Mouse (Mus musculus) MEL (cell line): Measurements from ENCODE around the gene Babam1. TPM values are rescaled to one million over a fixed set of nuclear protein-coding genes. Genes with fewer than 3 reads are reported as not detected.

Source experiments
- DNase-seq: peaks from one replicate; pipeline ENCODE4 v3.0.0; 2011; ENCODE audit warnings: low read depth, low spot score
- H3K27ac ChIP-seq: 2 replicates; pipeline ENCODE4 v1.5.1; 2012; ENCODE audit warnings: low read depth, mild to moderate bottlenecking, control low read depth, low read length, moderate library complexity; ENCODE audit not compliant: control insufficient read depth
- H3K27me3 ChIP-seq, 2 experiments: fragments of 150-350 bp in 1 of 2; sonication (generic) in 1 of 2; 2 replicates each; pipeline ENCODE4 v1.6.1; 2012; ENCODE audit warnings: low read length in 2 of 2, mild to moderate bottlenecking in 2 of 2, improper control_type of control experiment in 1 of 2, moderate library complexity in 1 of 2; ENCODE audit not compliant: insufficient read depth in 2 of 2, control insufficient read depth in 1 of 2
- H3K36me3 ChIP-seq, 2 experiments: 2 replicates each; pipeline ENCODE4 v1.6.1; 2012 to 2014; ENCODE audit warnings: low read length in 2 of 2, improper control_type of control experiment in 1 of 2, inconsistent platforms in 1 of 2, mild to moderate bottlenecking in 1 of 2; ENCODE audit not compliant: insufficient read depth in 2 of 2, control insufficient read depth in 1 of 2
- H3K4me1 ChIP-seq, 2 experiments: fragments of 150-350 bp in 1 of 2; sonication (generic) in 1 of 2; 2 replicates each; pipeline ENCODE4 v1.6.1; 2012; ENCODE audit warnings: low read length in 2 of 2, improper control_type of control experiment in 1 of 2, mild to moderate bottlenecking in 1 of 2; ENCODE audit not compliant: insufficient read depth in 2 of 2, control insufficient read depth in 1 of 2
- H3K4me3 ChIP-seq, 2 experiments: fragments of 150-350 bp in 1 of 2; sonication (generic) in 1 of 2; 2 replicates each; pipeline ENCODE4 v1.5.1; 2012; ENCODE audit warnings: low read depth in 2 of 2, low read length in 2 of 2, mild to moderate bottlenecking in 2 of 2, moderate library complexity in 2 of 2, control low read depth in 1 of 2, improper control_type of control experiment in 1 of 2; ENCODE audit not compliant: control insufficient read depth in 1 of 2, insufficient read depth in 1 of 2
- H3K79me2 ChIP-seq: 2 replicates; pipeline ENCODE4 v1.6.1; 2012; ENCODE audit warnings: mild to moderate bottlenecking, low read length, moderate library complexity; ENCODE audit not compliant: control insufficient read depth, poor library complexity, insufficient read depth
- H3K9ac ChIP-seq: 2 replicates; pipeline ENCODE4 v1.6.1; 2012; ENCODE audit warnings: low read depth, mild to moderate bottlenecking, control low read depth, low read length, moderate library complexity; ENCODE audit not compliant: control insufficient read depth, poor library complexity, severe bottlenecking
- H3K9me3 ChIP-seq: fragments of 150-350 bp; sonication (generic); replicated peaks from 2 replicates; pipeline ENCODE4 v1.6.1; 2012; ENCODE audit warnings: mild to moderate bottlenecking, low read length, improper control_type of control experiment, moderate library complexity; ENCODE audit not compliant: insufficient read depth
- BHLHE40 ChIP-seq: IDR thresholded peaks from 2 replicates; pipeline ENCODE4 v1.6.1; 2012; ENCODE audit warnings: low read depth, mild to moderate bottlenecking, inconsistent platforms, low read length, improper control_type of control experiment, borderline replicate concordance
- CHD1 ChIP-seq: IDR thresholded peaks from 2 replicates; pipeline ENCODE4 v1.6.1; 2012; ENCODE audit warnings: low read depth, mild to moderate bottlenecking, inconsistent platforms, low read length, improper control_type of control experiment
- CHD2 ChIP-seq: IDR thresholded peaks from 2 replicates; pipeline ENCODE4 v1.6.1; 2011; ENCODE audit warnings: low read length, improper control_type of control experiment
- CTCF ChIP-seq, 3 experiments: IDR thresholded peaks in 2 of 3; conservative IDR thresholded peaks in 1 of 3; 2 replicates each; pipeline ENCODE4 v1.5.1; 2011 to 2012; ENCODE audit warnings: low read length in 3 of 3, low read depth in 2 of 3, mild to moderate bottlenecking in 2 of 3, improper control_type of control experiment in 1 of 3, inconsistent platforms in 1 of 3, mixed read lengths in 1 of 3, moderate library complexity in 1 of 3; ENCODE audit not compliant: control insufficient read depth in 1 of 3, insufficient read depth in 1 of 3, poor library complexity in 1 of 3, severe bottlenecking in 1 of 3
- E2F4 ChIP-seq: IDR thresholded peaks from 2 replicates; pipeline ENCODE4 v1.6.1; 2011; ENCODE audit warnings: low read depth, low read length, improper control_type of control experiment, borderline replicate concordance
- EP300 ChIP-seq, 2 experiments: IDR thresholded peaks; 2 replicates each; pipeline ENCODE4 v1.6.1; 2011; ENCODE audit warnings: improper control_type of control experiment in 2 of 2, low read length in 2 of 2, low read depth in 1 of 2, mild to moderate bottlenecking in 1 of 2
- ETS1 ChIP-seq: IDR thresholded peaks from 2 replicates; pipeline ENCODE4 v1.6.1; 2012; ENCODE audit warnings: low read depth, mild to moderate bottlenecking, inconsistent platforms, low read length, improper control_type of control experiment, moderate library complexity
- GABPA ChIP-seq: IDR thresholded peaks from 2 replicates; pipeline ENCODE4 v1.6.1; 2012; ENCODE audit warnings: low read depth, mild to moderate bottlenecking, inconsistent platforms, low read length, improper control_type of control experiment, moderate library complexity
- HCFC1 ChIP-seq: IDR thresholded peaks from 2 replicates; pipeline ENCODE4 v1.6.1; 2012; ENCODE audit warnings: low read depth, mild to moderate bottlenecking, inconsistent platforms, low read length, improper control_type of control experiment, moderate library complexity
- MAFK ChIP-seq: IDR thresholded peaks from 2 replicates; pipeline ENCODE4 v1.6.1; 2011; ENCODE audit warnings: low read depth, mild to moderate bottlenecking, low read length, improper control_type of control experiment, borderline replicate concordance
- MAX ChIP-seq: IDR thresholded peaks from 2 replicates; pipeline ENCODE4 v1.6.1; 2011; ENCODE audit warnings: low read length, improper control_type of control experiment
- MXI1 ChIP-seq: IDR thresholded peaks from 2 replicates; pipeline ENCODE4 v1.6.1; 2011; ENCODE audit warnings: mild to moderate bottlenecking, low read depth, low read length, improper control_type of control experiment
- MYB ChIP-seq: IDR thresholded peaks from 2 replicates; pipeline ENCODE4 v1.6.1; 2011; ENCODE audit warnings: mild to moderate bottlenecking, low read depth, low read length, improper control_type of control experiment
- MYC ChIP-seq: IDR thresholded peaks from 2 replicates; pipeline ENCODE4 v1.6.1; 2011; ENCODE audit warnings: low read depth, mild to moderate bottlenecking, low read length, improper control_type of control experiment, moderate library complexity
- NELFE ChIP-seq: IDR thresholded peaks from 2 replicates; pipeline ENCODE4 v1.6.1; 2011; ENCODE audit warnings: low read depth, low read length, improper control_type of control experiment
- NRF1 ChIP-seq: IDR thresholded peaks from 2 replicates; pipeline ENCODE4 v1.6.1; 2014; ENCODE audit warnings: low read depth, mild to moderate bottlenecking, inconsistent platforms, low read length, improper control_type of control experiment, moderate library complexity; ENCODE audit not compliant: poor library complexity, insufficient read depth, severe bottlenecking
- POLR2A ChIP-seq, 2 experiments: IDR thresholded peaks; 2 replicates each; pipeline ENCODE4 v1.6.1; 2011 to 2012; ENCODE audit warnings: low read length in 2 of 2, mild to moderate bottlenecking in 2 of 2, control low read depth in 1 of 2, improper control_type of control experiment in 1 of 2, low read depth in 1 of 2, moderate library complexity in 1 of 2; ENCODE audit not compliant: control insufficient read depth in 1 of 2, insufficient read depth in 1 of 2, poor library complexity in 1 of 2
- POLR2AphosphoS2 ChIP-seq: IDR thresholded peaks from 2 replicates; pipeline ENCODE4 v1.6.1; 2011; ENCODE audit warnings: low read length, improper control_type of control experiment
- POLR2AphosphoS5 ChIP-seq: IDR thresholded peaks from 2 replicates; pipeline ENCODE4 v1.6.1; 2012; ENCODE audit warnings: low read depth, borderline replicate concordance, mild to moderate bottlenecking, inconsistent platforms, low read length, moderate library complexity, mixed read lengths
- RAD21 ChIP-seq: IDR thresholded peaks from 2 replicates; pipeline ENCODE4 v1.6.1; 2011; ENCODE audit warnings: mild to moderate bottlenecking, low read depth, low read length, improper control_type of control experiment
- RCOR1 ChIP-seq: IDR thresholded peaks from 2 replicates; pipeline ENCODE4 v1.6.1; 2012; ENCODE audit warnings: low read depth, mild to moderate bottlenecking, inconsistent platforms, low read length, improper control_type of control experiment
- SIN3A ChIP-seq: IDR thresholded peaks from 2 replicates; pipeline ENCODE4 v1.6.1; 2012; ENCODE audit warnings: low read length, improper control_type of control experiment, inconsistent platforms
- SMC3 ChIP-seq: IDR thresholded peaks from 2 replicates; pipeline ENCODE4 v1.6.1; 2011; ENCODE audit warnings: low read depth, low read length, improper control_type of control experiment
- TBP ChIP-seq: IDR thresholded peaks from 2 replicates; pipeline ENCODE4 v1.8.0; 2011; ENCODE audit warnings: low read depth, low read length, improper control_type of control experiment
- TCF12 ChIP-seq: IDR thresholded peaks from 2 replicates; pipeline ENCODE4 v1.6.1; 2014; ENCODE audit warnings: low read depth, mild to moderate bottlenecking, inconsistent platforms, low read length, improper control_type of control experiment, moderate library complexity
- UBTF ChIP-seq: IDR thresholded peaks from 2 replicates; pipeline ENCODE4 v1.6.1; 2012; ENCODE audit warnings: low read depth, mild to moderate bottlenecking, inconsistent platforms, low read length, improper control_type of control experiment, moderate library complexity, borderline replicate concordance; ENCODE audit not compliant: insufficient read depth
- USF1 ChIP-seq: IDR thresholded peaks from 2 replicates; pipeline ENCODE4 v1.6.1; 2014; ENCODE audit warnings: low read depth, mild to moderate bottlenecking, inconsistent platforms, low read length, improper control_type of control experiment, moderate library complexity
- USF2 ChIP-seq, 2 experiments: IDR thresholded peaks; 2 replicates each; pipeline ENCODE4 v1.6.1; 2011 to 2012; ENCODE audit warnings: improper control_type of control experiment in 2 of 2, low read length in 2 of 2, borderline replicate concordance in 1 of 2, inconsistent platforms in 1 of 2, low read depth in 1 of 2, mild to moderate bottlenecking in 1 of 2; ENCODE audit not compliant: insufficient read depth in 1 of 2
- ZKSCAN1 ChIP-seq: IDR thresholded peaks from 2 replicates; pipeline ENCODE4 v1.6.1; 2012; ENCODE audit warnings: low read depth, mild to moderate bottlenecking, inconsistent platforms, low read length, improper control_type of control experiment, moderate library complexity
- ZMIZ1 ChIP-seq: IDR thresholded peaks from 2 replicates; pipeline ENCODE4 v1.6.1; 2012; ENCODE audit warnings: low read depth, mild to moderate bottlenecking, inconsistent platforms, low read length, improper control_type of control experiment, moderate library complexity
- polyA plus RNA-seq, 2 experiments: library from polyadenylated mRNA; stranded (reverse) in 1 of 2; unstranded in 1 of 2; fragments of >175 nt in 1 of 2; fragments of >200 nt in 1 of 2; gene quantifications; 2 replicates each; pipeline versions ENCODE4 v1.2.1 to v1.2.4; 2012; ENCODE audit warnings: low replicate concordance in 2 of 2, low read depth in 1 of 2; ENCODE audit not compliant: insufficient read length in 2 of 2, insufficient read depth in 1 of 2, missing spikeins in 1 of 2
- total RNA-seq: library from RNA; depleted of rRNA; stranded (reverse); fragments of 300-350 nt; gene quantifications from 2 replicates; pipeline ENCODE4 v1.2.3, GENCODE M21; 2012

Gene Babam1
- total and polyA plus RNA-seq, 3 experiments: 54.5 to 132 TPM; not detected in 1

DNA sequence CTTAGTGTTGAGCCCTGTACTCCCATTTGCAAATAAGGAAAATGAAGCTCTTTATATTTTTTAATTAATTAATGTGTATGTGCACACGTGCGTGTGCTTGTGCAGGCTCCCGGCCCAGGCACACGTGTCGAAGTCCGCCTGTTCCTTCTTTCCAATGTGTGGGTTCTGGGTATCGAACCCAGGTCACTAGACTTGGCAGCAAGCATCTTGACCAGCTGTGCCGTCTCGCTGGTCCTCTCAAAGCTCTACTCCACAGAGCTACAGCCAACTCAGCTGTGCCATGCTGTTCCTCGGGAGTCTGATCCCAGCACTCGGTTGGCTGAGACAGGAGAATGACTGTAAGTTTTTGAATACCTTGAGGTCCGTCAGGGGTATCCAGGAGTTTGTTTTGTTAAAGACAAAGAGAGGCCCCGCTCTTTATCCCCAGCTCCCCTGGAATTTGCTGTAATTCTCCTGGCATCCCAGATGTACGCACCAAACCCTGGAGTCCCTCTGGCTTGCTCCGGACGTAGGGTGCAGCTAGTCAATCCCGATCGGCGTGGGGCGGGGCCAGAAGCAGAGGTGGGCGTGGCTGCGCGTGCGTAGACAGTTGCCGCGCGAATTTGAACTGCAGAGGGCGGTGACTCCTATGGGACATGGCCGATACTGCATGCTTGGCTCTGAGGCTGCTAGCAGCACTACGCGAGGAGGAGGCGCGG, 8.9 kb downstream of the Babam1 start, which contains the start of gene Ankle1 (continued):
- TF ChIP-seq GABPA (no peak), RAD21 (no peak), NRF1 (peak; percentile 89), MYC (peak; percentile 96), RCOR1 (peak; percentile 44; the same call in 1 of the 2 replicates), SIN3A (peak; percentile 85), MAFK (no peak), ZMIZ1 (peak; percentile 97), ETS1 (no peak), HCFC1 (peak; percentile 66), USF1 (no peak)
- TF ChIP-seq, all 39 proteins: peak for 20

DNA sequence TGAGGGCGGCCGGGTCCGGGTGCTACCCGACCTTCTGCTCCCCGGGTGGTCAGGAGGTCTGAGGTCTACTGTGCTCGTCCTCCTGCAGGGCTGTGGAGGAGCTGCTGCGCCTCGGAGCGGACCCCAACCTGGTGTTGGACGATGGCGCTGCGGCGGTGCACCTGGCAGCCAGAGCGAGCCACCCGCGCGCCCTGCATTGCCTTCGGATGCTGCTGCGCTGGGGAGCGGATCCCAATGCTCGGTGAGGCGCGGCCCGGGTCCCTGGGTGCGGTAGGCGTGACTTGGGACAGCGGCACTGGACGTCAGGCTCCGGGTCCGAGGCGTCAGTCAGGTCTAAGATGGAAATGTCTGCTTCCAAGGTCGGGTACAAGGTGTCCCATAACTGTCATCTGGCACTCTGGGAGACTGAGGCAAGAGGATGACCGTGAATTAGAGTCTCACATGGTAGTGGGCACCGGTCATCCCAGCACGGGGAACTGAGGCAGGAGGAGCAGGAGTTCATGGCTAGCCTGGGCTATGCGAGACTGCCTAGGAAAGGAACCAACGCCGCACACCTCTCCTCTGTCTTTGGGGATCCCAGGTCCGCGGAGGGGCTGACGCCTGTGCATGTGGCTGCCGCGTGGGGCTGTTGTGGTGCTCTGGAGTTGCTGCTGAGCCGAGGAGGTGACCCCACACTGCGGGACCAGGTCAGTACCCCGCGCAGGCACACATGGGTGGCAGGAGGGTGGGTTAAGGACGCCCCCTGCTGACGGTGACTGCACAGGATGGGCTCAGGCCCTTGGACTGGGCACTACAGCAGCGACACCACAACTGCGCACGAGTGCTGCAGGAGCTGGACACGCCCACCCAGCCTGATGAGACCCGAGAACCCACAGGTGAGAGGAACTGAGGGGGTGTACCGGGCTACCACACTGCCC, 9.7 kb downstream of the Babam1 start:
- Histone ChIP-seq H3K9me3 (no peaks in the 10 kb centered on the region), H3K9ac (peak overlapping the region; percentile 84), H3K27ac (peak overlapping the region; percentile 35), H3K79me2 (peaks cover 26% of the 10 kb centered on the region), H3K4me1 (peaks cover 0 to 20% of the 10 kb centered on the region in 2 experiments; a peak in 2 of 4 replicates), H3K4me3 (peak overlapping the region; percentile 77 to 82), H3K36me3 (peaks cover 0 to 11% of the 10 kb centered on the region in 2 experiments; a peak in 2 of 4 replicates), H3K27me3 (no peaks in the 10 kb centered on the region)
- peak; percentile 77 for DNase-seq
- TF ChIP-seq SMC3: peak; percentile 62
- no peak for TF ChIP-seq EP300 (IDR thresholded peaks at IDR 0.05; ENCODE audit: low read depth in 1 of 2, low read length in 2 of 2)
- TF ChIP-seq NRF1: peak; percentile 48; the same call in 1 of the 2 replicates
- TF ChIP-seq MYB: no peak
- no peak for TF ChIP-seq TCF12
- no peak for TF ChIP-seq NELFE
- TF ChIP-seq CHD1: no peak
- TF ChIP-seq CTCF (IDR thresholded peaks at IDR 0.05 in 2 of 3, conservative IDR thresholded peaks at IDR 0.05 in 1 of 3; ENCODE audit: control insufficient read depth in 1 of 3, insufficient read depth in 1 of 3, low read depth in 2 of 3, low read length in 3 of 3, poor library complexity in 1 of 3, severe bottlenecking in 1 of 3): peak; percentile 71 to 86 (median 75)
- peak; percentile 91 for TF ChIP-seq MXI1
- TF ChIP-seq ZMIZ1: no peak
- no peak for TF ChIP-seq MAFK
- no peak for TF ChIP-seq ZKSCAN1
- TF ChIP-seq TBP: no peak
- TF ChIP-seq POLR2A (IDR thresholded peaks at IDR 0.05; ENCODE audit: control insufficient read depth in 1 of 2, insufficient read depth in 1 of 2, low read depth in 1 of 2, low read length in 2 of 2, poor library complexity in 1 of 2): no peak; a peak in 2 of 4 replicates
- 0 out of 2 replicates have a peak, but pooled peaks have one; percentile 23 for TF ChIP-seq MYC
- TF ChIP-seq BHLHE40: peak; percentile 12; the same call in 1 of the 2 replicates
- TF ChIP-seq MAX: peak; percentile 34
- no peak for TF ChIP-seq POLR2AphosphoS2
- TF ChIP-seq UBTF: no peak
- no peak for TF ChIP-seq E2F4
- no peak for TF ChIP-seq GABPA
- no peak for TF ChIP-seq POLR2AphosphoS5
- no peak for TF ChIP-seq USF2 (IDR thresholded peaks at IDR 0.05; ENCODE audit: borderline replicate concordance in 1 of 2, insufficient read depth in 1 of 2, low read depth in 1 of 2, low read length in 2 of 2)
- no peak for TF ChIP-seq CHD2
- TF ChIP-seq SIN3A: peak; percentile 47; the same call in 1 of the 2 replicates
- peak; percentile 61 for TF ChIP-seq RAD21
